Mouse (Mus musculus): ENCODE results near the gene Reep6.
A peak's percentile ranks its signal among the peaks of the same experiment; 100 is the strongest.

Gene Reep6

GRCm38 (mm10) chr10:80356737-80357136 lies 27.0 kb downstream of the Reep6 start:
- no peak for DNase-seq

- no peak for DNase-seq
Measured at GRCm38 (mm10) chr10:80357336-80357735, 27.6 kb downstream of the Reep6 start.

- peak; percentile 76 for DNase-seq
Measured at GRCm38 (mm10) chr10:80357994-80358639, 28.4 kb downstream of the Reep6 start.

- DNase-seq, result no peak
Measured at GRCm38 (mm10) chr10:80363734-80364133, 34.0 kb downstream of the Reep6 start.

GRCm38 (mm10) chr10:80365736-80366135 lies 36.0 kb downstream of the Reep6 start:
- no peak for DNase-seq

- DNase-seq, result no peak
Measured at GRCm38 (mm10) chr10:80367954-80368353, 38.2 kb downstream of the Reep6 start.

GRCm38 (mm10) chr10:80368392-80368791 lies 38.6 kb downstream of the Reep6 start:
- no peak for DNase-seq

GRCm38 (mm10) chr10:80369995-80370747 lies 40.4 kb downstream of the Reep6 start:
- DNase-seq, result no peak

GRCm38 (mm10) chr10:80371411-80371966 lies 41.7 kb downstream of the Reep6 start:
- peak; percentile 59 for DNase-seq

- no peak for DNase-seq
Measured at GRCm38 (mm10) chr10:80371983-80372382, 42.2 kb downstream of the Reep6 start.

- no peak for DNase-seq
Measured at GRCm38 (mm10) chr10:80372706-80373105, 43.0 kb downstream of the Reep6 start.

- peak; percentile 92 for DNase-seq
Measured at GRCm38 (mm10) chr10:80374063-80374462, 44.3 kb downstream of the Reep6 start.

- peak; percentile 93 for DNase-seq
Measured at GRCm38 (mm10) chr10:80376160-80376559, 46.4 kb downstream of the Reep6 start.

GRCm38 (mm10) chr10:80377716-80378115 lies 48.0 kb downstream of the Reep6 start:
- no peak for DNase-seq

GRCm38 (mm10) chr10:80382641-80383365 lies 53.0 kb downstream of the Reep6 start:
- DNase-seq, result no peak

- DNase-seq, result no peak
Measured at GRCm38 (mm10) chr10:80383431-80383830, 53.7 kb downstream of the Reep6 start.

- no peak for DNase-seq
Measured at GRCm38 (mm10) chr10:80384115-80384639, 54.4 kb downstream of the Reep6 start.

GRCm38 (mm10) chr10:80384709-80385108 lies 55.0 kb downstream of the Reep6 start:
- DNase-seq, result no peak

- no peak for DNase-seq
Measured at GRCm38 (mm10) chr10:80385310-80385709, 55.6 kb downstream of the Reep6 start.
